Mouse (Mus musculus): ENCODE measurements at regions not wholly inside any gene's neighbourhood (a gene's known extent, or its start where the extent isn't known, plus 50 kb on each side); places are given as distances from the start of the nearest gene placed in this dataset.

- TF ChIP-seq CTCF (IDR thresholded peaks at IDR 0.05; ENCODE audit: borderline replicate concordance, insufficient read depth, low read depth, low read length) = no peak
- TF ChIP-seq POLR2A (IDR thresholded peaks at IDR 0.05; ENCODE audit: borderline replicate concordance, insufficient read depth, low read length) = no peak
These were observed 327.6 kb upstream of the Meis1 start for GRCm38 (mm10) chr11:19346276-19346826.

Measured in cerebellum, adult 2 months (tissue).